Mouse (Mus musculus) C2C12 (cell line): ENCODE results near the gene Arhgap23. TPM values are rescaled to one million over a fixed set of nuclear protein-coding genes. Genes with fewer than 3 reads are reported as not detected.

Experiments used
- H3K27me3 ChIP-seq: one replicate; pipeline ENCODE4 v1.6.1; 2011; ENCODE audit not compliant: control insufficient read depth, insufficient read depth, insufficient read length
- H3K36me3 ChIP-seq: one replicate; pipeline ENCODE4 v1.6.1; 2011; ENCODE audit not compliant: control insufficient read depth, insufficient read depth
- H3K4me3 ChIP-seq: one replicate; pipeline ENCODE4 v1.5.1; 2011; ENCODE audit warnings: mild to moderate bottlenecking, control low read depth; ENCODE audit not compliant: poor library complexity, insufficient read depth, severe bottlenecking
- H3K79me2 ChIP-seq: one replicate; pipeline ENCODE4 v1.6.1; 2011; ENCODE audit not compliant: control insufficient read depth, insufficient read depth
- H3K79me3 ChIP-seq: one replicate; pipeline ENCODE4 v1.6.1; 2011; ENCODE audit warnings: low read depth, control low read depth
- H3ac ChIP-seq: one replicate; pipeline ENCODE3; 2011; ENCODE audit warnings: low read depth; ENCODE audit not compliant: control insufficient read depth, insufficient read length
- CEBPB ChIP-seq: IDR thresholded peaks from one replicate; pipeline ENCODE4 v1.6.1; 2011; ENCODE audit warnings: low read depth, mild to moderate bottlenecking, control low read depth, moderate library complexity
- CTCF ChIP-seq: IDR thresholded peaks from one replicate; pipeline ENCODE4 v1.5.1; 2011; ENCODE audit not compliant: control insufficient read depth, insufficient read depth, insufficient read length
- FOSL1 ChIP-seq: IDR thresholded peaks from one replicate; pipeline ENCODE4 v1.8.0; 2011; ENCODE audit warnings: mild to moderate bottlenecking, low read length; ENCODE audit not compliant: poor library complexity, insufficient read depth, severe bottlenecking
- MAX ChIP-seq: IDR thresholded peaks from one replicate; pipeline ENCODE4 v1.6.1; 2011; ENCODE audit warnings: mild to moderate bottlenecking, control low read depth
- MYOD1 ChIP-seq: IDR thresholded peaks from one replicate; pipeline ENCODE4 v1.6.1; 2011; ENCODE audit warnings: low read depth; ENCODE audit not compliant: control insufficient read depth, insufficient read length
- MYOG ChIP-seq: IDR thresholded peaks from one replicate; pipeline ENCODE4 v1.6.1; 2011; ENCODE audit not compliant: control insufficient read depth, insufficient read length; ENCODE audit errors: extremely low read depth
- USF1 ChIP-seq: IDR thresholded peaks from one replicate; pipeline ENCODE4 v1.6.1; 2011; ENCODE audit warnings: low read depth, mild to moderate bottlenecking, control low read depth, moderate library complexity
- polyA plus RNA-seq: library from polyadenylated mRNA; unstranded; fragments of >200 nt; fragmentation: generic; extraction: Trizol; gene quantifications from one replicate; pipeline ENCODE4 v1.2.1, GENCODE M21; 2012; ENCODE audit warnings: missing spikeins

Arhgap23 gene
- polyA plus RNA-seq, 1 experiment = 23.9 TPM

DNA sequence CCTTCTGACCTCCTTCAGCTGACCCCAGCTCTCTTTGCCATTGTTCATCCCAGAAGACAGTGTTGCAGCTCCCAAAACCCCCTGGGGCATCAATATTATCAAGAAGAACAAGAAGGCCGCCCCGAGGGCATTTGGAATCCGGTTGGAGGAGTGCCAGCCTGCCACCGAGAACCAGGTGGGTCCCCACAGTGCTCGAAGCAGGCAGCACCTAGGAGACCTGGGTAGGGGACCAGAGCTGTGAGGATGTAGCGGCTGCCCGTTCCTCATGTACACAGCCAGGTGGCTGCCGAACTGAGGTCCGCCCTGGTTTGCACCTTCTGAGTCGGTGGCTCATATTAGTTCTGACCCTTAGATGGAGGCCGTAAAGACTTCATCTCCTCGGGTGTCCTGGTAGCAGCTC, 50.6 kb downstream of the Arhgap23 start:
- Histone ChIP-seq H3K4me3 (no peak overlapping the region), H3ac (no peak overlapping the region), H3K79me2 (no peaks in the 10 kb centered on the region), H3K36me3 (peaks cover 86% of the 10 kb centered on the region), H3K79me3 (no peaks in the 10 kb centered on the region), H3K27me3 (no peaks in the 10 kb centered on the region)
- TF ChIP-seq MYOG (no peak), USF1 (no peak), CTCF (no peak), FOSL1 (no peak), CEBPB (no peak), MAX (no peak), MYOD1 (no peak)

DNA sequence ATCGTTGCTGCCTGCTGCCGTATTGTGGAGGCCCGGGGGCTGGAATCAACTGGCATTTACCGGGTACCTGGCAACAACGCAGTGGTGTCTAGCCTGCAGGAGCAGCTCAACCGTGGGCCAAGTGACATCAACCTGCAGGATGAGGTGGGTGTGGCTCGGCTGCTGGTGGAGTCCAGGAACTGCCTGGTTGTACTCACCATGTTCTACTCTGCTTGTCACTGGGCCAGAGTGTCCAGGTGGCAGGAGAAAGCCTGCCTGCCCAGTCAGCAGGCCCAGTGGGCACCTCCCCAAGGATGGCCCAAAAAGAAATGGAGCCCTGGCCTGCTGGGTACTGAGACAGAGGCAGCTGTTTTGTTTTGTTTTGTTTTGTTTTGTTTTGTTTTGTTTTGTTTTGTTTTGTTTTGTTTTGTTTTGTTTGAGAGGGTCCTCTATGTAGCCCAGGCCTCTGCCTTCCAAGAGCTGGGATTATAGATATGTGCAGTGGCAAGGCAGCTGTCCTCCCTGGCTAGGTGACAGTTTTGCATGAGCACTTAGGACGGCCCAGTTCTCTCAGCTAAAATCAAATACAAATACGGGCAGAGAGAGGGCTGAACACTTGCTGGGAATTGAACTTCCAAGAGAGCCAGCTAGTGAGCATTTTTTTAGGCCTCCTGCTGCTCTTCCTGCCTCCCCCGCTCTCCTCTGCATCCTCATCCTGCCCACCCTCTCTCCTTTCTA, 51.3 kb downstream of the Arhgap23 start:
- TF ChIP-seq CTCF = no peak
- TF ChIP-seq FOSL1 = no peak
- TF ChIP-seq USF1 = no peak
- no peak for TF ChIP-seq MYOD1
- no peak for TF ChIP-seq MYOG
- TF ChIP-seq MAX = no peak
- TF ChIP-seq CEBPB = no peak
- Histone ChIP-seq H3K79me3 (no peaks in the 10 kb centered on the region), H3K27me3 (no peaks in the 10 kb centered on the region), H3K36me3 (peaks cover 86% of the 10 kb centered on the region), H3K4me3 (no peak overlapping the region), H3K79me2 (no peaks in the 10 kb centered on the region), H3ac (no peak overlapping the region)

DNA sequence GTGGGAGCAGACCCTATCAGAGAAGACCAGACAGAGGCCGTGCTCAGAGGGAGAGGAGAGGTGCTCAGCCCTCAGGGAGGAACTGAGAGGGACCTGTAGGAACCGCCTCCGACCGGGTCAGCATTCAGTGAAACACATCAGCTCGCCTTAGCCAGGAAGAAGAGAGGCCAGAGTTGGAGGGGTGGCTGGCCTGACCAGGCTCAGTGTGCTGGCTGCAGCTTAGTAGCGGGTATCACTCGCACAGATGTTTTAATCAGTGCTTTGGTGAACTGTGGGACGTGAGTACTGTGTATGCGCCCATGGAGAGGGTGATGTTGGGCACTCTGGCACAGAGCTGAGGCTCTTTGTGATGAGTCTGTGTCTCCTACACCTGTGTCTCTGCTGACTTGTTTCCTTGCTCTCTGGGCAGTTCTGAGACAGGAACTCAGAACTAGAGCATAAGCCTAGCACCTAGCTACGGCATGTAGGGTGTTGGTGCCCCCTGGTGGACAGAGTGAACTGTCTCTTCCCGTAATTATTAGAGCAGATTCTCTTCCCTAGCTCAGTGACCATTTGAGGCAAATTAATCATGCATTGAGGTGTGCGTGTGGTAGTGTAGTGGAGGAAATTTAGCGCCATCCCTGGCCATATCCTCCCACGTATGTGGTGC, 53.4 kb downstream of the Arhgap23 start:
- Histone ChIP-seq H3K79me2 (no peaks in the 10 kb centered on the region), H3ac (no peak overlapping the region), H3K36me3 (peaks cover 84% of the 10 kb centered on the region), H3K27me3 (no peaks in the 10 kb centered on the region), H3K4me3 (no peak overlapping the region), H3K79me3 (no peaks in the 10 kb centered on the region)
- TF ChIP-seq CTCF (peak; percentile 46), MYOG (no peak)

DNA sequence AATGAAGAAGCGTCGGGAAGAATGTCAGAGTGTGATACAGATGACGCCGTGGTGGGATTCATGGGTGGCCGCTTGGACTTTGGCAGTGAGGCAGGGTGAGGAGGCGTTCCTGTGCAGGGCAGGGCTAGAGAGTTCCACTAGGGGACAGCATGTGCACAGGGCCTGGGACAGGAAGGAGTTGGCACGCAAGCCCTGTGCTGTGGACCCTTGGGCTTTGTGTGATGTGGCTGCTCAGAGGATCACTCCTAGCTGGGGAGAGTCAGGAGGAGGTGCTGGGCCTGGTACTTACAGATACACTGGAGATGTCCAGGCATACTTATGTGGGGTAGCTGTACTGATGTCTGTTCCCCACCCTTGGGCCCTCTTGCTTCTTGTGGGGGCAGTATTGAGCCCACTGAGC, 54.5 kb downstream of the Arhgap23 start:
- H3ac ChIP-seq = no peak overlapping the region
- TF ChIP-seq MYOG (no peak), MYOD1 (no peak), MAX (no peak), CTCF (no peak), FOSL1 (no peak), USF1 (no peak), CEBPB (no peak)
- no peaks in the 10 kb centered on the region for H3K27me3 ChIP-seq
- H3K79me3 ChIP-seq = no peaks in the 10 kb centered on the region
- H3K36me3 ChIP-seq = peaks cover 83% of the 10 kb centered on the region
- no peak overlapping the region for H3K4me3 ChIP-seq
- no peaks in the 10 kb centered on the region for H3K79me2 ChIP-seq

DNA sequence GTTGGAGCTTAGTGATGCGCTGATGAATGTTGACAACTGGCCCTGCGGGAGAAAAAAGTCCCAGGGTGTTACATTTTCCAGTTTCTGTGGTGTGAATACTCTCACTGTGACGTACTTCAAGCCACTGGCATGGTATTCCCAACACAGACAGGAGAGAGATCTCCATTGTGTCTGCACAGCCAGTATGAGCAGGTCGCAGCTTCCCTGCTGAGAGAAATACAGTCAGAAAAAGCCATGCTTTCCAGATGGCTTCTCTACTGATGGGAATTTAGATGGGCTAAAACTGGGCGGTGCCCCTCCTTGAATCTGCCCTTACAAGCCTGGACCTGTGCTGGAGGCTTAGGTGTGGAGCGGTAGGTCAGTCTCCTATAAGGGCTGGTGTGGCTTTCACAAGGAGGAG, 55.9 kb downstream of the Arhgap23 start:
- H3ac ChIP-seq = no peak overlapping the region
- H3K27me3 ChIP-seq = no peaks in the 10 kb centered on the region
- H3K4me3 ChIP-seq = no peak overlapping the region
- no peaks in the 10 kb centered on the region for H3K79me2 ChIP-seq
- TF ChIP-seq MYOD1 (no peak), CTCF (no peak)
- H3K36me3 ChIP-seq = peaks cover 83% of the 10 kb centered on the region
- no peaks in the 10 kb centered on the region for H3K79me3 ChIP-seq

DNA sequence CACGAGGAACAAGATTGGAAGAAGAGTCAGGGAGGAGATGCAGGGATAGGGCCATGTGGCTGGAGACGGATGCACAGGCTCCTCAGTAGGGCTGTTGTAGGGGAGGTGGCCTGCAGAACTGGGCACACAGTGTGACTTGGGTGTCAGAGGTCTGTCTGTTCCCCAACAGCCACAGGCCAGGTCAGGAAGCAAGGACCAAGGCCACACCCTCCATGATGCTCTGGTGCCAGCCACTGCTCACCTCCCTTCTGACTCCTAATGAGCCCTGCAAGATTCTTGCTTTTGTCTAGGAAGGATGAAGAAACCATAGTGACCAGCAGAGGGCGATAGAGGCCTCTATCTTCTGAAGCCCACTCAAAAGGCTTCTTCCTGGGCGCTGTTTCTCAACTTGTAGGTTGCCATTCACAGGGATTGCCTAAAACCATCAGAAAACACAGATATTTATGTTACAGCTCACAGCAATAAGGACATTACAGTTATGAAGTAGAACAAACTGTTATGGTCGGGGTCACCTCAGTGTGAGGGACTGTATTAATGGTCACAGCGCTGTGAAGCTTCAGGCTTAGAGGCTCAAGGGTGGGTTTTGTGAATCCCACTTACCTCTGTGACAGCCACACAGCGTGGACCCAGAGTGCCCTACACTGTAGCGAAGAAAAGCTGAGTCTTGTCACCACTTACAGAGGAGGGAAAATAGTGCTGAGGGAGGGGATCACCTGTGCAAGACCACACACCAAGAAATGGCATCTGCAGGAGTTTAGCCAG, 61.2 kb downstream of the Arhgap23 start:
- H3K36me3 ChIP-seq = peaks cover 92% of the 10 kb centered on the region

More for the DNA sequence above, 61.2 kb downstream of the Arhgap23 start:
- H3K4me3 ChIP-seq = no peak overlapping the region
- no peaks in the 10 kb centered on the region for H3K27me3 ChIP-seq
- H3K79me2 ChIP-seq = peaks cover 12% of the 10 kb centered on the region
- H3ac ChIP-seq = no peak overlapping the region
- no peak for TF ChIP-seq CTCF
- TF ChIP-seq MYOG = no peak
- TF ChIP-seq MYOD1 = no peak
- TF ChIP-seq FOSL1 = no peak
- no peak for TF ChIP-seq MAX
- no peak for TF ChIP-seq USF1
- no peak for TF ChIP-seq CEBPB
- peaks cover 13% of the 10 kb centered on the region for H3K79me3 ChIP-seq
